In the genomic region with DNA sequence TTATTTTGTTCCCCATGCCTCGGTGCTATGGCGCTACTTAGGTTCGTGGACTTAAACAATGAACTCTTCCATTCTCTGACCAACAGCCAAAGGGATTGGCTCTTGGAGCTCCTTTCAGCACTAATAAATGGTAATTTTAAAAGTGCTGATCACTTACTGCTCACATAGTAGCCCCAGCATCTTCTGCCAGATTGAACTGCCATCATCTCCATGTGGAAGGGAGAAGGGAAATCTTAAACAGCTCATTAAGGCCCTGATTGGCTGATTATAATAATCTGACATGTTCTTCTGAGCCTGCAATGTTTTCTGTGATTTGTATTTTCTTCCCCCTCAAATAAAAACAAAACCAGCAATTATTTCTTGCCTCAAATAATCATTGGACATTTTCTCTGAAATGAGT, we compare ENCODE assay signal across 15 mouse cellular contexts. TPM values are rescaled to one million over a fixed set of nuclear protein-coding genes. Genes with fewer than 3 reads are reported as not detected.
DNase-seq lines count a peak whose midpoint lies in the region; ATAC-seq and TF ChIP-seq lines count a peak whose summit lies in the region.
"Had no signal": no experiment of that assay in that cellular context is flagged by ENCODE, and none has a peak within 500 bp of the region (broad histone marks: within the 10 kb centered on the region; RNA-seq: fewer than 3 reads in every experiment).

No protein-coding gene starts in this region.

- H3K27ac ChIP-seq in forebrain, embryonic 15.5 days (replicated peaks): no peak overlapping the region
- H3K27ac ChIP-seq in forebrain, embryonic 11.5 days (ENCODE audit: low read depth, low read length): no peak overlapping the region
- no peak overlapping the region for H3K27ac ChIP-seq in forebrain, postnatal 0 days (ENCODE audit: low read depth, low read length)
- no peak overlapping the region for H3K27ac ChIP-seq in forebrain, embryonic 12.5 days
- H3K27ac ChIP-seq: embryonic facial prominence, embryonic 10.5 days; embryonic facial prominence, embryonic 12.5 days had no signal

- H3K4me1 ChIP-seq in forebrain, embryonic 15.5 days: peaks cover 16% of the 10 kb centered on the region
- no peaks in the 10 kb centered on the region for H3K4me1 ChIP-seq in forebrain, embryonic 11.5 days (replicated peaks; ENCODE audit: control insufficient read depth, insufficient read depth, low read length)
- H3K4me1 ChIP-seq in forebrain, postnatal 0 days (ENCODE audit: insufficient read depth): peaks cover 7% of the 10 kb centered on the region; the same call in 1 of the 2 replicates
- no peaks in the 10 kb centered on the region for H3K4me1 ChIP-seq in forebrain, embryonic 12.5 days
- H3K4me1 ChIP-seq: embryonic facial prominence, embryonic 10.5 days; embryonic facial prominence, embryonic 12.5 days had no signal

- no peak for DNase-seq in forebrain, embryonic 11.5 days (ENCODE audit: low spot score)
- no peak for DNase-seq in forebrain, postnatal 0 days
- peak; percentile 61 for DNase-seq in brain, embryonic 14.5 days (ENCODE audit: low read depth)
- DNase-seq: adrenal gland, adult 2 months; adrenal gland, postnatal 10 days; adrenal gland, postnatal 25 days; cerebellum, adult 11-12 months; cerebellum, adult 9-10 months; cerebellum, postnatal 25 days had no signal

- no peak overlapping the region for H3K4me3 ChIP-seq in forebrain, embryonic 15.5 days
- no peak overlapping the region for H3K4me3 ChIP-seq in forebrain, embryonic 11.5 days (ENCODE audit: low read depth, low read length)
- no peak overlapping the region for H3K4me3 ChIP-seq in forebrain, postnatal 0 days (ENCODE audit: low read depth, low read length)
- no peak overlapping the region for H3K4me3 ChIP-seq in forebrain, embryonic 12.5 days (replicated peaks)
- H3K4me3 ChIP-seq: embryonic facial prominence, embryonic 10.5 days; embryonic facial prominence, embryonic 12.5 days had no signal

- H3K9ac ChIP-seq in forebrain, embryonic 15.5 days (replicated peaks): no peak overlapping the region
- H3K9ac ChIP-seq in forebrain, embryonic 11.5 days (ENCODE audit: low read length): no peak overlapping the region
- H3K9ac ChIP-seq in forebrain, postnatal 0 days: no peak overlapping the region
- no peak overlapping the region for H3K9ac ChIP-seq in forebrain, embryonic 12.5 days
- H3K9ac ChIP-seq: embryonic facial prominence, embryonic 12.5 days had no signal

- no peak for TF ChIP-seq POLR2A in brain, embryonic 14.5 days (IDR thresholded peaks at IDR 0.05; ENCODE audit: borderline replicate concordance, extremely low read depth, insufficient read depth, insufficient read length, poor library complexity, severe bottlenecking)

- H3K36me3 ChIP-seq in forebrain, embryonic 15.5 days: no peaks in the 10 kb centered on the region
- H3K36me3 ChIP-seq in forebrain, embryonic 11.5 days (ENCODE audit: control insufficient read depth, insufficient read depth, low read length): no peaks in the 10 kb centered on the region
- H3K36me3 ChIP-seq in forebrain, postnatal 0 days (ENCODE audit: insufficient read depth): no peaks in the 10 kb centered on the region
- no peaks in the 10 kb centered on the region for H3K36me3 ChIP-seq in forebrain, embryonic 12.5 days (replicated peaks)
- H3K36me3 ChIP-seq: embryonic facial prominence, embryonic 10.5 days; embryonic facial prominence, embryonic 12.5 days had no signal

- WGBS in forebrain, embryonic 15.5 days: 47% methylated on average over 3 of the region's 3 CpGs
- WGBS in forebrain, embryonic 11.5 days: 97% methylated on average over 3 of the region's 3 CpGs
- WGBS in forebrain, postnatal 0 days: 65% methylated on average over 3 of the region's 3 CpGs
- WGBS in forebrain, embryonic 12.5 days: 79% methylated on average over 3 of the region's 3 CpGs

- peak; percentile 57; the same call in 1 of the 2 replicates for ATAC-seq in forebrain, embryonic 15.5 days (replicated peaks)
- no peak for ATAC-seq in forebrain, embryonic 11.5 days (replicated peaks; ENCODE audit: low FRiP score)
- ATAC-seq in forebrain, postnatal 0 days: peak; percentile 42; the same call in 1 of the 2 replicates
- ATAC-seq in forebrain, embryonic 12.5 days (ENCODE audit: low FRiP score): no peak
- ATAC-seq in erythroid progenitor cell, adult 5-6 weeks (replicated peaks; ENCODE audit: low FRiP score, poor library complexity, severe bottlenecking): no peak

- no peaks in the 10 kb centered on the region for H3K9me3 ChIP-seq in forebrain, embryonic 15.5 days
- no peaks in the 10 kb centered on the region for H3K9me3 ChIP-seq in forebrain, embryonic 11.5 days (ENCODE audit: control insufficient read depth, low read length)
- H3K9me3 ChIP-seq in forebrain, postnatal 0 days (ENCODE audit: low read length): no peaks in the 10 kb centered on the region
- no peaks in the 10 kb centered on the region for H3K9me3 ChIP-seq in forebrain, embryonic 12.5 days
- H3K9me3 ChIP-seq: embryonic facial prominence, embryonic 10.5 days; embryonic facial prominence, embryonic 12.5 days had no signal

- H3K4me2 ChIP-seq in forebrain, embryonic 15.5 days (replicated peaks): no peak overlapping the region
- H3K4me2 ChIP-seq in forebrain, embryonic 11.5 days (ENCODE audit: low read depth, low read length, severe bottlenecking): no peak overlapping the region
- H3K4me2 ChIP-seq in forebrain, postnatal 0 days (ENCODE audit: low read depth): no peak overlapping the region
- no peak overlapping the region for H3K4me2 ChIP-seq in forebrain, embryonic 12.5 days
- H3K4me2 ChIP-seq: embryonic facial prominence, embryonic 12.5 days had no signal

- no peak for TF ChIP-seq CTCF in forebrain, postnatal 0 days (IDR thresholded peaks at IDR 0.05; ENCODE audit: low read depth)
- no peak for TF ChIP-seq CTCF in brain, embryonic 14.5 days (IDR thresholded peaks at IDR 0.05; ENCODE audit: borderline replicate concordance, extremely low read depth, insufficient read depth, insufficient read length)

- H3K27me3 ChIP-seq in forebrain, embryonic 15.5 days: no peaks in the 10 kb centered on the region
- H3K27me3 ChIP-seq in forebrain, embryonic 11.5 days (ENCODE audit: control insufficient read depth, insufficient read depth, low read length): no peaks in the 10 kb centered on the region
- H3K27me3 ChIP-seq in forebrain, postnatal 0 days (ENCODE audit: insufficient read depth, low read length): no peaks in the 10 kb centered on the region
- no peaks in the 10 kb centered on the region for H3K27me3 ChIP-seq in forebrain, embryonic 12.5 days
- H3K27me3 ChIP-seq: embryonic facial prominence, embryonic 12.5 days had no signal

RNA-seq across cellular contexts. Expression of a gene that starts 29.2 kb away (rescaled TPM):
- 83.3 and 83.6 TPM in 2 replicates for polyA plus RNA-seq in forebrain, embryonic 15.5 days (2015; fragmentation: Nextera tagmentation; extraction: Ambion mirVana)
- polyA plus RNA-seq in forebrain, embryonic 11.5 days (2014; fragmentation: Nextera tagmentation; extraction: Ambion mirVana): 46.6 and 53.1 TPM in 2 replicates
- 130 and 134 TPM in 2 replicates for total RNA-seq in forebrain, postnatal 0 days (2014; rRNA removed)
- polyA plus RNA-seq in forebrain, postnatal 0 days (2015; fragmentation: Nextera tagmentation; extraction: Ambion mirVana): 62.1 and 73.6 TPM in 2 replicates
- 60.2 and 65.0 TPM in 2 replicates for polyA plus RNA-seq in forebrain, embryonic 12.5 days (2016; fragmentation: Nextera tagmentation; extraction: Ambion mirVana)
- polyA plus RNA-seq in brain, embryonic 14.5 days (2012; rRNA removed): 57.9 and 105 TPM in 2 replicates
- total RNA-seq in erythroid progenitor cell, adult 5-6 weeks (2015; ENCODE audit: low replicate concordance): 1.8 TPM in 1 of 2 replicates, not detected in the other
- total RNA-seq in erythroid progenitor cell, adult 5-6 weeks (2017; ENCODE audit: low replicate concordance): not detected in 2 replicates
- total RNA-seq: MEL had no signal

Comparison
In these comparisons a context has a peak if more than half of its experiments do, and no peak if none do; other contexts are left out.
1. ATAC-seq: peak in forebrain, embryonic 15.5 days (single experiment) and forebrain, postnatal 0 days (single experiment); none in forebrain, embryonic 11.5 days (single experiment), forebrain, embryonic 12.5 days (single experiment) and erythroid progenitor cell, adult 5-6 weeks (single experiment).